Mouse (Mus musculus) cerebellum, postnatal 25 days (tissue): ENCODE measurements around the gene Gm11213.
A peak's percentile ranks its signal among the peaks of the same experiment; 100 is the strongest.

Source experiments
- DNase-seq, 2 experiments: peaks; one replicate each; pipeline ENCODE4 v3.0.0; 2021; ENCODE audit warnings: mixed read lengths in 2 of 2

Gm11213 gene

GRCm38 (mm10) chr4:63579649-63580048 lies 25.4 kb downstream of the Gm11213 start:
- DNase-seq: no peak

- DNase-seq: no peak
These were observed 32.4 kb downstream of the Gm11213 start for GRCm38 (mm10) chr4:63572621-63573020.

- no peak for DNase-seq
These were observed 34.8 kb downstream of the Gm11213 start for GRCm38 (mm10) chr4:63570208-63570781.

- DNase-seq: no peak
These were observed 35.7 kb downstream of the Gm11213 start for GRCm38 (mm10) chr4:63569322-63569721.

- DNase-seq: no peak
These were observed 37.2 kb downstream of the Gm11213 start for GRCm38 (mm10) chr4:63567712-63568390.

- DNase-seq: no peak
These were observed 42.3 kb downstream of the Gm11213 start for GRCm38 (mm10) chr4:63562742-63563141.

- no peak for DNase-seq
These were observed 43.0 kb downstream of the Gm11213 start for GRCm38 (mm10) chr4:63561861-63562675.

- no peak for DNase-seq
These were observed 45.0 kb downstream of the Gm11213 start for GRCm38 (mm10) chr4:63560079-63560478.

- peak in 1 of 2 experiments; percentile 23 for DNase-seq
These were observed 45.8 kb downstream of the Gm11213 start for GRCm38 (mm10) chr4:63559127-63559697.

- peak; percentile 86 to 90 for DNase-seq
These were observed 46.5 kb downstream of the Gm11213 start, which contains the start of gene Tmem268 for GRCm38 (mm10) chr4:63558407-63559081. Tmem268 (plus strand) TSS chr4:63558781.

- peak in 1 of 2 experiments; percentile 17 for DNase-seq
These were observed 47.7 kb downstream of the Gm11213 start for GRCm38 (mm10) chr4:63557124-63558059.

- DNase-seq: no peak
These were observed 48.4 kb downstream of the Gm11213 start for GRCm38 (mm10) chr4:63556665-63557064.

GRCm38 (mm10) chr4:63555111-63555510 lies 50.0 kb downstream of the Gm11213 start:
- no peak for DNase-seq

GRCm38 (mm10) chr4:63554616-63555015 lies 50.4 kb downstream of the Gm11213 start:
- no peak for DNase-seq

- DNase-seq: no peak
These were observed 51.1 kb downstream of the Gm11213 start for GRCm38 (mm10) chr4:63553789-63554576.

GRCm38 (mm10) chr4:63552865-63553264 lies 52.2 kb downstream of the Gm11213 start:
- DNase-seq: no peak

GRCm38 (mm10) chr4:63550908-63551307 lies 54.2 kb downstream of the Gm11213 start:
- DNase-seq: no peak

- no peak for DNase-seq
These were observed 56.6 kb downstream of the Gm11213 start for GRCm38 (mm10) chr4:63548491-63548890.

GRCm38 (mm10) chr4:63547799-63548198 lies 57.3 kb downstream of the Gm11213 start:
- peak; percentile 11 to 16 for DNase-seq
